Mouse (Mus musculus): ENCODE measurements at regions not wholly inside any gene's neighbourhood (a gene's known extent, or its start where the extent isn't known, plus 50 kb on each side); places are given as distances from the start of the nearest gene placed in this dataset.

GRCm38 (mm10) chr12:70523379-70523778, 70.5 kb downstream of the Tmx1 start:
- DNase-seq (ENCODE audit: extremely low spot score in 1 of 2, low spot score in 1 of 2): no peak

- DNase-seq (ENCODE audit: extremely low spot score in 1 of 2, low spot score in 1 of 2): no peak
Measured at GRCm38 (mm10) chr12:70524703-70525102, 71.8 kb downstream of the Tmx1 start.

- DNase-seq (ENCODE audit: extremely low spot score in 1 of 2, low spot score in 1 of 2): no peak
Measured at GRCm38 (mm10) chr12:70531661-70532060, 78.8 kb downstream of the Tmx1 start.

- DNase-seq (ENCODE audit: extremely low spot score in 1 of 2, low spot score in 1 of 2): no peak
Measured at GRCm38 (mm10) chr12:70532225-70532624, 79.3 kb downstream of the Tmx1 start.

- no peak for DNase-seq (ENCODE audit: extremely low spot score in 1 of 2, low spot score in 1 of 2)
Measured at GRCm38 (mm10) chr12:70532843-70533242, 79.9 kb downstream of the Tmx1 start.

- DNase-seq (ENCODE audit: extremely low spot score in 1 of 2, low spot score in 1 of 2): no peak
Measured at GRCm38 (mm10) chr12:70533375-70533935, 80.6 kb downstream of the Tmx1 start.

DNA sequence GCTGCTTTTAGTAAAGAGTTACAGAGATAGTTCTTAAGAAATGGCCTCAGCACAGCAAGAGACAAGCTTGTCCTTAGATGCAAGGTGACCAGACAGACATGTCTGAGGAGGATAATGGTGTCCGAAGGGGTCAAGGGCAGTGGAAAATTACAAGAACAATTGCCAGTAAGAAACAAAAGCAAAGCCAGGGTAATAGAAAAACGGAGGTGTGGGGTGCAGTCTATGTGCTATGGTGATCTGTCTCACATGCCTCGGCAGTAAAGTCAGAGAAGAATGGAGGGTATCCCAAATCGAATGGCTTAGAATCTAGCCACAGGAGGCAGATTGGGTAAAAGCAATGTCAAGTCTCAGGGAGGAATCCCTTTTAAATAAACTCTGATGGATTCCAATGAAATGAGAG, 86.2 kb downstream of the Tmx1 start:
- no peak for DNase-seq (ENCODE audit: extremely low spot score in 1 of 2, low spot score in 1 of 2)

- no peak for DNase-seq (ENCODE audit: extremely low spot score in 1 of 2, low spot score in 1 of 2)
Measured at GRCm38 (mm10) chr12:70539856-70540255, 87.0 kb downstream of the Tmx1 start.

GRCm38 (mm10) chr12:70541432-70541831, 88.5 kb downstream of the Tmx1 start:
- no peak for DNase-seq (ENCODE audit: extremely low spot score in 1 of 2, low spot score in 1 of 2)

DNA sequence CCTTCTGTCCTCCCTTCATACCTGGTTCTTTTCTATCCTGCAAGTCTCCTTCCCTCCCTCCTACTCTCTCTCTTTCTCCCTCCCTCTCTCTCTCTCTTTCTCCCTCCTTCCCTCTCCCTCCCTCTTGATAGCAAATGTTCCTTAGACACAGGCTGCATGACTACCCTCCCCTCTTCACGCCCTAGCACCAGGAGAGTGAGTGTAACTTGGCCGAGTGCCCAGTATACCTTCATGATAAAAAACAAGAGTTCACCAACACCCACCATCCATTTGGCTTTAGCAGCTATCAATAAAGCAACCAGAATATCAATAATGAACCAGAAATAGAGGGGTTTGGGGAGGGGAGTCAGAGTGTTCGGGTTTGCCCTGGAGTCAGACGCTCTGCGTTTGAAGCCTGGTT, 90.4 kb downstream of the Tmx1 start:
- no peak for DNase-seq (ENCODE audit: extremely low spot score in 1 of 2, low spot score in 1 of 2)

DNA sequence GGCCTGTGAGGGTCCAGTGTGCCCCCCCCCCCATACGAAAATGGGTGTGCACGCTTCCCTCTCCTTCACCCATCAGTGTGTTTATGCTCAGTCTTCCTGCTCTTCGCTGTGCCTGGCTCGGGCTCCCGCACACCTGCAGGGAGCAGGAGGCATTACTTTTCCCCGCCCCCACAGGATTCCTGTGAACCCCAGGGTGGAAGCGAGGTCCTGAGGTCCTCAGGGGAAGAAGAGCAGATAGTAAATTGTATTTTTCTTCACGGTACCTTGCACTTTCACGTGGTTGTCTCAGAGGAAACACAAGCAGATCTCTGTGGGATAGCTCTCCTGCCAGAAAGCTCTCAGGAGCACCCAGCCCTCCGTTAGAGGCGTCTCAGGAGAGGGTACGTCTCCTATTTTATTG, 91.4 kb downstream of the Tmx1 start:
- no peak for DNase-seq (ENCODE audit: extremely low spot score in 1 of 2, low spot score in 1 of 2)

- DNase-seq (ENCODE audit: extremely low spot score in 1 of 2, low spot score in 1 of 2): no peak
Measured at GRCm38 (mm10) chr12:70544850-70545510, 92.1 kb downstream of the Tmx1 start.

GRCm38 (mm10) chr12:70547199-70547598, 94.3 kb downstream of the Tmx1 start:
- no peak for DNase-seq (ENCODE audit: extremely low spot score in 1 of 2, low spot score in 1 of 2)

GRCm38 (mm10) chr12:70549296-70549695, 96.4 kb downstream of the Tmx1 start:
- DNase-seq (ENCODE audit: extremely low spot score in 1 of 2, low spot score in 1 of 2): no peak

- DNase-seq (ENCODE audit: extremely low spot score in 1 of 2, low spot score in 1 of 2): no peak
Measured at GRCm38 (mm10) chr12:70553866-70554265, 101.0 kb downstream of the Tmx1 start.

DNA sequence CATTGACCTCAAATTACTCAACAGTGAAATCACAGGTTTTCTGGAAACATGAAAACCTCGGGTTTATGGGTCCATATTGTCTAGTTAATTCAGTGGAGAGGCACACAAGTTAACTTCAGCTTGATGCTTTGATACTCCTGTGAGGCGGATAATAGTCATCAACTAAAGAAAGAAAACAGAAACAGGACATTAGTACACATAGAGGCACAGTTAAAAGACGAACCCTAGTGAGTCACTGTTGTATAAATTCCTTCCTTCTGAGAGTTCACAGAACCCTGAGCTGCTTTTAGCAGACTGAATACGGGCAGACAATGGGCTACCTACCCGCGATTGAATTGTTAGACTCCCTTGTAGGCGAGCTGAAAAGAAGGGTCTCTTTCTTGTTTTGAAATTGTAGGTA, 101.7 kb downstream of the Tmx1 start:
- DNase-seq (ENCODE audit: extremely low spot score in 1 of 2, low spot score in 1 of 2): no peak

DNA sequence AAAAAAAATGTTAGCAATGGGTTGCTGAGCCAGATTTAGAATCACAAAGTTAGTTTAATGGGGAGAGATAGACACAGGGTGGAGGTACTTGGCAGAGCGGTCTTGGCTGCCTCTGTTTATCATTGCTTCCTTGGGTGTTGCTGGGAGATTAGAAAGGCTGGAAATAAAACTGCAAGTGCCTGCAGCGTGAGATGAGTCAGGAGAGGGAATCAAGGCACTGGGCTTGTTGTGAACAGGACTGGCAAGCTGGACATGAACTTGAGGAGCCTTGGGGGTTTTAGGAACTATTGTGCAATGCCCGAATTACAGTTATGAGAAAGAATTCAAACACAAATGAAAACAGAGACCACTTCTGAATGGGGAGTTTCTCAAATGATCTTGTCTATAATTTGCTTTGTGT, 102.8 kb downstream of the Tmx1 start:
- no peak for DNase-seq (ENCODE audit: extremely low spot score in 1 of 2, low spot score in 1 of 2)

DNA sequence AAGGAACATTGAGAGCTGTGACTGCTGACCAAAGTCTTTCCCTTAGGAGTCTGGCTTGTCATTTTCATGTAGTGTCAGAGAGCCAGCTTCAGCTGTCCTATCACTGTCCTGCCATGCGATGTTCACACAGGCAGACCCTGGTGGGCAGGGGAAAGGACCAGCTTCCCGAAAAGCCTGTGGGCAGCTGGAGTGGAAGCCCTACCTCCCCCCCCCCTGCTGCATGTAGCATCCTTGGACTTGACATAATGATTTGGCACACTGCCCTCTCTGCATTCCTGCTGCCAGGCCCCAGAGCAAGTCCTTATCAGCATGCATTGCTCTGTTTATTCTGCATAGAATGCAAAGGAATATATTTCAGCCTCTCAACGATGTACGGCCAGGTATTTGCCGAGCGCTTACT, 103.9 kb downstream of the Tmx1 start:
- DNase-seq (ENCODE audit: extremely low spot score in 1 of 2, low spot score in 1 of 2): no peak

DNA sequence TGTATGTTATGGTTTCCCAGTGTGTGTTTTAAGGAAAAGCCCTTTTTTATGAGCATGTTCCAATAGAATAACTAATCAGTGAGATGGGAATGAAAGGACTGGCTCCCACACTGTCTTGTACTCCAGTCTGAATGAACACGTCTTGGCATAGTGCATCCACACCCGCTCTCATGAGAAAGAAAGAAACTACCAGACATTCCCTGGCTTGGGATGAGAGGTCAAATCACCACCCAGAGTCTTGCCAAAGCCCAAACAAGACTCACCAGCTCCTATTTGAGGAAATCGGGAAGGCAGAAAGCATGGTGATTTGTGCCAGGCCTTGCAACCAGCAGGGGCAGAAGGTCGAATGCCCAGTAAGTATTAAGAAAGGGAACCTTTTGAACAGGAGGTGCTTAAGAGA, 110.6 kb downstream of the Tmx1 start:
- DNase-seq (ENCODE audit: extremely low spot score in 1 of 2, low spot score in 1 of 2): no peak

- no peak for DNase-seq (ENCODE audit: extremely low spot score in 1 of 2, low spot score in 1 of 2)
Measured at GRCm38 (mm10) chr12:70575665-70576064, 122.8 kb downstream of the Tmx1 start.

- no peak for DNase-seq (ENCODE audit: extremely low spot score in 1 of 2, low spot score in 1 of 2)
Measured at GRCm38 (mm10) chr12:70577769-70578168, 124.9 kb downstream of the Tmx1 start.

- DNase-seq (ENCODE audit: extremely low spot score in 1 of 2, low spot score in 1 of 2): no peak
Measured at GRCm38 (mm10) chr12:70579328-70579905, 126.5 kb downstream of the Tmx1 start.
